Comparison of ENCODE assay signal across 28 mouse cellular contexts in genomic region chr11:77777436-77777835, GRCm38 (mm10). TPM values are rescaled to one million over a fixed set of nuclear protein-coding genes. Genes with fewer than 3 reads are reported as not detected.
"Had no signal": no experiment of that assay in that cellular context is flagged by ENCODE, and none has a peak within 500 bp of the region (broad histone marks: within the 10 kb centered on the region; RNA-seq: fewer than 3 reads in every experiment).

No protein-coding gene starts in this region.

- H3K4me2 ChIP-seq: heart, embryonic 13.5 days; heart, embryonic 15.5 days; hindbrain, embryonic 13.5 days; hindbrain, embryonic 15.5 days; limb, embryonic 13.5 days; limb, embryonic 15.5 days; liver, embryonic 12.5 days had no signal

- H3K27me3 ChIP-seq: heart, embryonic 13.5 days; heart, embryonic 15.5 days; hindbrain, embryonic 13.5 days; hindbrain, embryonic 15.5 days; limb, embryonic 13.5 days; limb, embryonic 15.5 days; liver, embryonic 12.5 days had no signal

- H3K9ac ChIP-seq: heart, embryonic 13.5 days; heart, embryonic 15.5 days; hindbrain, embryonic 13.5 days; hindbrain, embryonic 15.5 days; limb, embryonic 13.5 days; limb, embryonic 15.5 days; liver, embryonic 12.5 days; liver, embryonic 14.5 days had no signal

- H3K9me3 ChIP-seq: heart, embryonic 10.5 days; heart, embryonic 13.5 days; heart, embryonic 15.5 days; hindbrain, embryonic 13.5 days; hindbrain, embryonic 15.5 days; limb, embryonic 13.5 days; limb, embryonic 15.5 days; liver, embryonic 12.5 days had no signal

- ATAC-seq: hindbrain, postnatal 0 days; intestine, embryonic 16.5 days; liver, embryonic 12.5 days had no signal

- DNase-seq: gastrocnemius, postnatal 14 days; gastrocnemius, postnatal 36 days; heart, adult 18-20 months; heart, postnatal 14 days; heart, postnatal 36 days; kidney, adult 11 months; kidney, adult 8-10 months; layer of hippocampus, adult 9-11 months; layer of hippocampus, postnatal 36 days; left cerebral cortex, postnatal 4 days had no signal

- H3K27ac ChIP-seq: heart, embryonic 10.5 days; heart, embryonic 13.5 days; heart, embryonic 15.5 days; hindbrain, embryonic 13.5 days; hindbrain, embryonic 15.5 days; hindbrain, postnatal 0 days; limb, embryonic 13.5 days; limb, embryonic 15.5 days; liver, embryonic 12.5 days; liver, embryonic 14.5 days had no signal

- H3K4me3 ChIP-seq: heart, embryonic 10.5 days; heart, embryonic 13.5 days; heart, embryonic 15.5 days; hindbrain, embryonic 13.5 days; hindbrain, embryonic 15.5 days; limb, embryonic 13.5 days; limb, embryonic 15.5 days; liver, embryonic 12.5 days had no signal

RNA-seq across cellular contexts. Expression of gene Gm10277, which starts 10.1 kb away (rescaled TPM):
- polyA plus RNA-seq: liver, adult 2 months had no signal

RNA-seq across cellular contexts. Expression of gene Cryba1, which starts 52.4 kb away (rescaled TPM):
- polyA plus RNA-seq: gonadal fat pad, adult 2 months; heart, embryonic 10.5 days; heart, embryonic 15.5 days; heart, postnatal 0 days; intestine, embryonic 16.5 days; kidney, embryonic 14.5 days; kidney, embryonic 16.5 days; large intestine, adult 2 months; limb, embryonic 11.5 days; limb, embryonic 13.5 days; limb, embryonic 15.5 days; liver, adult 2 months; liver, embryonic 12.5 days; liver, embryonic 14.5 days had no signal
